Mouse (Mus musculus) lung, postnatal 36 days (tissue): ENCODE measurements at regions not wholly inside any gene's neighbourhood (a gene's known extent, or its start where the extent isn't known, plus 50 kb on each side); places are given as distances from the start of the nearest gene placed in this dataset.
A peak's percentile ranks its signal among the peaks of the same experiment; 100 is the strongest.
"Not testable (repeated sequence)": the region's sequence is repeated elsewhere in the genome, so short reads cannot be mapped to it uniquely, and the experiment has no call there.

Source experiments
- DNase-seq: peaks from one replicate; pipeline ENCODE4 v3.0.0; 2022; ENCODE audit warnings: mixed read lengths

DNA sequence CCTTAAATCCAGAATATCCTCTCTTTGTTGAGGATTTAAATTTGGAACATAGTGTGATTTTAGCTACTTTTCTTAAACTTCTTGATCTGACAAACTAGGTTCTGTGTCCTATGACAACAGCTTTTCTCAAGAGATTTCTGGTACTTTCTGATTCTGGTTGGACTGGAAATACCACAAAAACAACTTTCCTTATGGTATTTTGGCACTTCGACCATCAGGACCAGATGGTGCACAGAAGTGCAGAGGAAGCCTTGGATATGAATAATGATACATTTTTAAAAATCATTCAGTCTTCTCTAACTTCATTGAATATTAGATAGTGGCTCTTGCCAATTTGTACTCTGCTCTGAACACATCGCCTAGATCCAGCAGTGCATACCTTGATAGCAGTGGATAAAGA, 303.8 kb upstream of the Flrt2 start:
- no peak for DNase-seq

DNA sequence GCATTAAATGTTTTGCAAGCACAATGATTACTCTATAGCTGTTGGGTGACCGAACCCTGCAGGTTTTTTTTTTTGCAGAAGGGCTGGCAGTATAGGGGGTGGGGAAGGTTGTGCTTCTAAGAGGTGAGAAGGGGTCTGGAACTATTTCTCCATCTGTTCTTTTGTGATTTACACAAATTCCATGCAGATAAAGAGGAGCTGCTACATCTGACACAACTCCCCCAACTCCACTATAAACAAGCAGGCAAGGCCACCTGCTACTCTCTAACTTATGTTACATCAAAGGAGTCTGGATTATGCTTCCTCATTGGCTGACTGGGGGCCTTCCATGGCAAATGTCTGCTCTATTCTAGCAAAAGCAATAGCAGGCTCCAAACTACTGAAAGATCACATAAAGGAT, 299.2 kb upstream of the Flrt2 start:
- no peak for DNase-seq

DNA sequence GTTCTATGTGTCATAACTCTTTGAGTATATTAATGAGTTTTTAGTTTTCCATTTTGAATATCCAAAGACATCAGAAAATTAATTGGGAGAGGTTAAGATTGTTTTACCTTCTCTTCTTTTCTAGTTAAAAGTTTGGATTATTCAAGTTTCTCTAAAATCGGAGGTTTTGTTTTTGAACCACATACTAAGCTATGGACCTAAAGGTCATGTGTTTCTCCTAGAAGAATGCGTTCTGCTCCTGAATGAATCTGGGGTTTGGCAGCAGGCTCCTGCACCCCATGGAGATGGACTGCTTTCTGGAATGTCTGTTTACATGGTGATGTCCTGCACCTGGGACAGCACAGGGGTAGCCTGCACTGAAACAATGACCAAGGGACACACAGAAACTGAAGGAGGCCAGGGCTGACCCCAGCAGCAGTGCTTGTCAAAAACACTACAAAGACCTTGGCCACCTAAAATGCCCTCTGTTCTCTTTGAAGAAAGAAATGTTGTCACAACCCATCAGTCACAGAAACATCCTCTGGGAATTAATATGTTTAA, 297.0 kb upstream of the Flrt2 start:
- DNase-seq = no peak

DNA sequence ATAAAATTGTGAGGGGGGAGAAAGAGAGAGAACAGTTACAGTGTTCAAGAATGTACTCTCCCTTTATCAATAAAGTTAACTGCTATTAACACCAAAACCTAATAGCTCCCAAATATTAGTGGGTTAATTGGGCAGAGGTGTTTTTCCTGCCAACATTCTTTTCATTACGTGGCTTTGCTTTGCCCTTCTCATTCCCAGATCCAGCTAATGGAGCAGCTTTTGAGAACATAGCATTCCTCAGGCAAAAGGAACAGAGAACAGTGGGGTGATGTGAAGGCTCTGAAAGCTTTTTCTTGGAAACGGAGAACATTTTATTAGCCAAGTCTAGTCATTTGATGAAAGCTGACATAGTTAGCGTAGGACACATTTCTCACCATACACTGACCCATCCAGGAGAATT, 271.2 kb upstream of the Flrt2 start:
- DNase-seq = peak; percentile 0

DNA sequence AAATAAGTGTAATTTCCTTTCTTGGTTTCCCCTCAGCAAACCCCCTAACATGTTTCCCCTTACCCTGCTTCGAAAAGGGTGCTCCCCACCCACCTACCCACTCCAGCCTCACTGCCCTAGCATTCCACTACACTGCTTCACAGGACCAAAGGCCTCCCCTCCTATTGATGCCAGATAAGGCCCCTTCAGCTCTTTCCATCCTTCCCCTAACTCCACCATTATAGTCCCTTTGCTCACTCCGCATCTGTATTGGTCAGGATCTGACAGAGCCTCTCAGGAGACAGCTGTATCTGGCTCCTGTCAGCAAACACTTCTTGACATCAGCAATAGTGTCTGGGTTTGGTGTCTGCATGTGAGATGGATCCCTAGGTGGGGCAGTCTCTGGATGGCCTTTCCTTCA, 267.3 kb upstream of the Flrt2 start:
- DNase-seq = no peak

DNA sequence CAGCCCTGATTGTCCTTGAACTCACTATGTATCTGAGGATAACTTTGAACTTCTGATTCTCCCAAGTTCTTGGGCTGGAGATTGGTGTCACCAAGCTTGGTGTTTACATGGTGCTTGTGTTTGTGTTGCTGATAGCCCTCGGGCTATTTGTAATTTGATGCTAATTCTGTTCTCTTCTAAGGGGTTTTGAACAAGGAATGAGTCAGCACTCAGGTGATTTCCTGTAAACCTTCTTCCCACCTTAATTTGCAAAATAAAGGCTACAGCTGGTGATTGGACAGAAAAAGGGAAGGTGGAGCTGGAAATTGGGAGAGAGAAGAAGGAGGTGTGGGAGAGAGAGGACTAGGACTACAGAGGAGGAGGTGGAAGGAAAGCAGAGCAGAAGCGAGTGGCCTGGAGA, 254.8 kb upstream of the Flrt2 start:
- DNase-seq = no peak

DNA sequence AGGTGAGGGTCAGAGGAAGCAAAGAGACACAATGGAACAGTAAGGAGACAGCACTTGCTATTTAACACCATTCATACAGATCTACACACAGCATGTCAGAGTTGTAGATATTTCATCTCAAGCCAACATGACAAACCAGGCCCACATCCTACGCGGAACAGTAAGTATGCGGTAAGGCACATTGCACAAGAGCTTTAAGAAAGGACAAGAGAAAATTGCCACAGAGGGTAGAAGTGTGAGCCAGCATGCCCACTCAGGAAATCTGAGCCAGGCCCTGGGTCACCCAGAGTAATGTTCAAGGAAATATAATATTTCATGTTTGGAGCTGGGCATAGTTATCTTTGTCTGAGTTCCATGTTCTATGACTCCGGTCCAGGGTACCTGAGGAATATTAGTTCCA, 234.5 kb upstream of the Flrt2 start:
- peak; percentile 2 for DNase-seq

DNA sequence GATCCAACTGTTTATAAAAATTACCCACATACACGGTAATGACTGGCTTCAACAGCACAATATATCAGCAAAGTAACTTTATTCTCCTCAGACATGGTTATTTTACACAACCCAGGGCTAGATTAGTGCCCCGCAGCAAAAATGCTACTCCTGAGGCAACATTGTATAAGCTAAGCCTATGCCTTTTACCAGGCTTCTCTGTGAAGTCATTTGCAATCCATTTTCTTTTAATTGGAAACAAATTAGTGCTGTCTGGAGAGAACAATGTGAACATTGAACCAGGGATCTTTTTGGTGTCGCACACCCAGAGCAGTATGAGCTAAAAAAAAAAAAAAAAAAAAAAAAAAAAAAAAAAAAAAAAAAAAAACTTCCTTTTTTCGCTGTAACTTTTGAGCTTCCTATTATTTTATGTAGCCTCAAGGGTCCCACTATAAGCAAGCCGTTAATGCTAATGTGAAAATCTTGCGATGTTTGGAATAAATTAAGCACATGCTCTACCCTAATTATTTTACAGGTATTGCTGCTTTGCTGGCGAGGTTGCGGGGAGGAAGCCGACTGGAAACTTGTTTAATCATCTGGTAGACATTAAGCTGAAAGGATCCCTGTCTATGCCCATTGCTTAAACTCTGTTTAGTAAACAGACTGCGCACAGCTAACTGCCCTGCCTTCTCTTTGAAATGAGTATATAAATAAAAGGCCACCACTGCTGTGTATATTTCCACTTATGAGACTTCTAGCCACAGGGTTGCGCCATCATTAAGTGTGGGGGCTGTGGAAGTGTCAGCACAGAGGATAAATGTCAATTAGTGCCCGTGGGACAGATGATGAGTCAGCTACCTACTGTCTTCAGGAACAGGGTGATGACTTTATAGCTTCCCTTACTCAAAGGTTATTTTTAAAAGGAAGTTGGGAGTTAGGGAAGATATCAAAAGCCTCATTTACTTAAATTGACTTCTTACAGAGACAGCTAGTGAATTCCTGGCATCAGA, 225.2 kb upstream of the Flrt2 start:
- peak; percentile 14 for DNase-seq

DNA sequence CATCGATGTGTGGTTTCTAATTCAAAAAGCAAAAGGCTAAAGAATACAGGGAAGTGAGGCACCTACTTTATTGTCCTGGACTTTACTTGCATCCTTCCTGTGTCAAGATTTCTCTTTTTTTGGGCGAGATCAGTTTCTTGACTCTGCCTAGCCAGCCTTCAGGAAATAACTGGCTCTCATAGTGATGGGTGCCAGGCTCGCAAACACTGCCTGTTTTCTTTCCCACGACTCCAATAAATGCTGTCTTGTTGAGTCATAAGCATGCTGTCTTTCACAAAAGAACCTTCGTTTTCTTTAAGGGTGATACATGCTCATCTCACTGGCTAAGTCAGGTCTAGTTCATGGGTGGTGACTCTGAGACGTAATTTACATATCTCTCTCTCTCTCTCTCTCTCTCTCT, 222.1 kb upstream of the Flrt2 start:
- DNase-seq = no peak

DNA sequence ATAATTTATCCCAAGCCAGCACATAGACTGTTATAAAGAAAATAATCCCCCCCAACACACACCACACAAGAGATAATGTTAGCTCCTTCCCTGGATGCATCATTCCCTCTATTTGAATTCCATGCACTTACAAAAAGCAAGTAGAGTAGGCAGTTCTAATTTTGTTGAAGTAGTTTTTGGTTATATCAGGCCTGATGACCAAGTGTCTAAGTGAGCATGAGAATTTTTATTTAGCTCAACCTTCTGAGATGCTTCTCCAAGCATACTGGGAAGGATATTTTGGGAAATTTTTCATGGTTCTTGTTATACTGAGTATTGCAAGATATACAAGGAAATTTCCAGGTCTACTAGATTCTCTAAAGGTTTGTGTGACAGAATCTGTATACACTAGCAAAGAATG, 205.5 kb upstream of the Flrt2 start:
- DNase-seq = no peak

DNA sequence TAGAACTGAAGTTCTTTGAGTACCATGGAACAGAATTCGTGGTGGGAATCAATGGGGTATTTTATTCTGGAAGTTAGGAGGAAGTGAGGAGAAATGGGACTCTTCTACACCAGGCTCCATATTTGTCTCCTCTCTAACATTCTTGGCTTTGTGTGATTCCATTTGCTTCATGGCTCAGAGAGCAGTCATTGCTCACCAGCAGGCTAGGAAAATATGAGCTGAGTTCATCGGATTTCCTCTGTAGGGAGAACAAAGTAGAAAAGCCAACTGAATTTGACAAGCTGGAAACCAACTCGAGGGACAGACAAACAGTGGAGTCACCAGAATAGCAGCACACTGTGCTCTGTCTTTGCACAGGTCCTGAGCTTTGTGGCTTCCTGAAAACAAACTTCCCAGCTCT, 203.7 kb upstream of the Flrt2 start:
- DNase-seq = no peak

DNA sequence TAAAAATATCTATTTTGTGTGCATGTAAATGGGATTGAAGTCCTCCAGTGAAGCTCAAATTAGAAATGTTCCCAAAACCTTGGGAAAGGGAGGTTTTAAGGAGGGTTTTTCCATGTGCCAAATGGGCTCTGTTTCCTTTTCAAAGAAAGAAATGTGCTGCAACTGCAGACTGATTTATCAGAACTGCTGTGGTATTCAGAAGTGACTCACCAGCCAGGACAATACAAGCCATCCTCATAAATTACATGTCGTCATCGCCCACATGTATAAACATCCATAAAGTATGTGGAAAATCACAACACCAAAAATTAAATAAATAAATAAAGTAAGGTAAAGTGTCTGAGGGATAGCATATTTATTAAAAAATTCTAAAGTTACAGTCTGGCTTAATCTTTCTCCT, 202.7 kb upstream of the Flrt2 start:
- no peak for DNase-seq

DNA sequence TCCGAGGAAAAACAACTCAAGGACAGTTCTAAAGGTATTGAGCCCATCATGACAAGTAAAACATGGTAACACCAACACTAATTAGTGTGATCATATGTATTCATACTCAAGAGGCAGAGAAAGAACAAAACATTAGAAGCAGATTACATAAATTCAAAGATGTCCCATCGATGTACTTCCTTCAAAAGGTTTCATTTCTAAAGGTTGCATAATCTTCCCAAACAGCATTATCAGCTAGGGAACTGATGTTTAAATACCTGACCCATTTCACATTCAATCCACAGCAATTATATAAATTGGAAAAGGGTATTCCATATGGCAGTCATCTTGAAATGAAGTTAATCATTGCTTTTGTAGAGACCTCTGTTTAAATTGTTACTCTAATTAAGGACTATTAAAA, 202.2 kb upstream of the Flrt2 start:
- no peak for DNase-seq

DNA sequence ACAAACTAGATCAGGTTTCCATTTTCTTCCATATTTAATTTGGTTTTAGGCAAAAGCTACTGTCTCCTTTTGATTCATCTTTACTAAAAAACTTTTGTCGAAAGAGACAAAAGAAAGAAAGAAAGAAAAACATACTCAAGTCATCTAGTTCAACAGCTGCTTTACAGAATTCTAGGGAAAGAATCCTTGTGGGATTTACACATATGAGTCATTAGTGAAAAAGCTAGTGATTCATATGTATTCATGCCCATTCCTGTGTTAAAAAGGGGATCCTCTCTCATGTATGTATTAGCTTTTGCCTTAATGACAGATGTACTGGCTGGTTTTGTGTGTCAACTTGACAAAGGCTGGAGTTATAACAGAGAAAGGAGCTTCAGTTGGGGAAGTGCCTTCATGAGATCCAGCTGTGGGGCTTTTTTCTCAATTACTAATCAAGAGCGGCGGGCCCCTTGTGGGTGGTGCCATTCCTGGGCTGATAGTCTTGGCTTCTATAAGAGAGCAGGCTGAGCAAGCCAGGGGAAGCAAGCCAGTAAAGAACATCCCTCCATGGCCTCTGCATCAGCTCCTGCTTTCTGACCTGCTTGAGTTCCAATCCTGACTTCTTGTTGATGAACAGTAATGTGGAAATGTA, 200.1 kb upstream of the Flrt2 start:
- not testable (repeated sequence) for DNase-seq

DNA sequence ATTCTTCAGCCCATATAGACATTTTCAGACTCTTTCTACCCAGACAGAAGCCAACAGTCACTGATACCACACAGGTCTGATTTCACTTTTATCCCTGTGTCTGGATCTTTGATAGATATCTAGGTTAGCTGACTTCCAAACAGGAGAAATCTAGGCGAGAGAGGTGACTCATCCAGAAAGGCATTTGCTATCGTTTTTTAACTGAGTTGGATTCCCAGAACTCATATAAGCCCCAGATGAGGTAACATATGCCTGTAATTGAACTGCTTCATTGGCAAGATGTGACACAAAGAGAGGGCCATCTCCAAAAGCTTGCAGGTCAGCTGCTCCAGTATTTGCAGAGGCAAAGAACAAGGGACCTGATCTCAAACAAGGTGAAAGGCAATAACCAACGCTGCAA, 190.6 kb upstream of the Flrt2 start:
- DNase-seq = no peak

DNA sequence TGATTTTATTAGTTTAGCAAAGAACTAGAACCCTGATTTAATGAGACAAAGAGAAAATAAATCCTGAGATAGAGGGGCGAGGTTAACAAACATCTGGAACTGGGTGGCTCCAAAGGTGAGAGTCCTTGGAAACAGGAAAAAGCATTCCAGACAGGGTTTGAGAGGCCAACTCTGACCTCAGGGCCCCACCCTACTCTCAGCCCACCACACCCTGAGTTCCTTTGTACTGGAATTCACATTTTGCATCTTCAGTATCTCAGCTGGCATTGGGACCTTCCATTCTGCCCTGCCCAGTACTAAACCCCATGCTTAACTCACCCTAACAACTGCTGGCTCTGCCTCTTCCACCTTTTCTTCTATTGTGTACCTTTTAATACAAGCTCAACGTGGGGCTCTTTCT, 172.0 kb upstream of the Flrt2 start:
- DNase-seq = no peak

DNA sequence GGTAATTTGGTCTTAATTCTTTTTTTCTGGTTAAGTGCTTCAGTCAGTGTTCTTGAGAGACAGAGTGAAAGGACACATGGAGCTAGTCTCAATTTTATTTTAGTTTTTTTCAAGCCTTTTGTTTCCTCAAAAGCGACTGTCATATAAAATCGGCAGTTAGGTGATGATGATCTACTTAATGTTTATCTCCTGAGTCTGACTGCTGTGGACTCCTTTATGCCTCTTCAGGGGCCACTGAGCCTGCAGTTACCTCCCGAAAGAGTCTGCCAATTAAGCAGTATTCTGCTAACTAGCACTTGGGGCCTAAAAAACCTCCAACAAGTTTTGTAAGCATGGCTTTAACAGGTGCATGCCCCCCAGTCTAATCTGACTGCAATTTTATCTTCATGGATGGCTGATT, 170.0 kb upstream of the Flrt2 start:
- no peak for DNase-seq

DNA sequence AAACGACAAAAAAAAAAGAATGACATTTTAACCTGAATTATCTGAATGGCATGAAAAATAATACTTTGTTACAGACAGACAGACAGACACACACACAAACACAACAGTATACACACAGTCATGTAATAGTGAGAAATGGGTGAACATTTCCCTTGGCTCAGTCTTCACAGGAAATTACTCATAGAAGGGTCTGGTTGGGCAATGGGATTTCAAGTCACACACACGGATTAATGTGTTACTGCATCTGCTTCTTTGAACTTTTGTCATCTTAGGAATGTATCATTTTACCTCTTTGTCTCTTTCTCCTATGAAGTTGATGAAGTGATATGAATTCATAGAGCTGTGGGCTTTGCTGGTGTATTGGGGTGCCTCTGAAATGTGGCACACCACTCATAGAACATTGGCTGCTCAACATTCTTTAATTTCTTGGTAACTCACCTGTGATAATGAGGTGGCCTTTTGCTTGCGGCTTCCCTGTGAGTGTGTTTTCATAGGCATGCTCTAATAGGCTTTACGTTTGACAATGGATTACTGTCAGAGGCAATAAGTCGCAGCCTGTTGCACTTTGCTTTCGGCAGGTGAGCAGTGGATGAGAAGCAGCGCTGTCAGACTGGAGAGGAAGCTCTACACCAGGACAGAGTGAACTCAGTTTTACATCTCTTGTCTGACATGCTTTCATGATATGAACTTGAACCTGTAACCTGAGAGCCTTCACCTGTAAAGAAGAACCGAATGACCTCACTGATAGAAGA, 158.0 kb upstream of the Flrt2 start:
- no peak for DNase-seq

DNA sequence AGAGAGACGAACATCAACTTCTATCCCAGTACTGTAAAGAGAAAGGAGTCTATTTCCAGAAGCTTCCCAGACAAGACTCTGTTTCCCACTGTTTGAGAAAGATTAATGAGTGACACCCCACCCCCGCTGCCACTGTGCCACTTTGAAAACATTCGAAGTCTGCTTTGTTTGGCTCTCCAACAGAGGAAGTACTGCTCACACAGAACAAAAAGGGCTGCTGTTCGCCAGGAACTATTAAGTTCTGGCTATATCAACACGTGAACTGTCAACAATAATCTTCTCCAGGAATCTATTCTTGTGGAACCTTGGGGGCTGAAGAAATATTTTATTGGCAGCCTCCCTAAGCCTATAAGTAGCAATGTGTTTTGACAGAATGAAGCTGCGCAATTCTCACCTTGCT, 144.7 kb upstream of the Flrt2 start:
- DNase-seq = no peak

DNA sequence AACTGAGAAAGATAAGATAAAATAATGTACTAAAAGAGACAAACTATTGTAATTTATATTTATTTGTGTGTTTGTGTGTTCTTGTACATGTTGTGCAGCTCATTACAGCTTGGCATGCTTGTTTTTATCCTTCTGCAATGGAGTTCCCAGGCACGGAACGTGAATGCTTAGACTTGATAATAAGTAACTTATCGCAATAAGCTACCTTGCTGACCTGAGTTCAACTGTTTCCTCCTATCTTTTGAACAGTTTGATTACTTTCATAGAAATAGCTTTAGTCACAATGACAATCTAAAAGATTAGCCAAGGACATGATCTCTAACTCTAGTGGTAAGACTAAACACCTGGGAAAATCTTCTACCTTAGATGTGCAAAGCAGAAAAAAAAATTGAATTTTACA, 138.9 kb upstream of the Flrt2 start:
- no peak for DNase-seq

DNA sequence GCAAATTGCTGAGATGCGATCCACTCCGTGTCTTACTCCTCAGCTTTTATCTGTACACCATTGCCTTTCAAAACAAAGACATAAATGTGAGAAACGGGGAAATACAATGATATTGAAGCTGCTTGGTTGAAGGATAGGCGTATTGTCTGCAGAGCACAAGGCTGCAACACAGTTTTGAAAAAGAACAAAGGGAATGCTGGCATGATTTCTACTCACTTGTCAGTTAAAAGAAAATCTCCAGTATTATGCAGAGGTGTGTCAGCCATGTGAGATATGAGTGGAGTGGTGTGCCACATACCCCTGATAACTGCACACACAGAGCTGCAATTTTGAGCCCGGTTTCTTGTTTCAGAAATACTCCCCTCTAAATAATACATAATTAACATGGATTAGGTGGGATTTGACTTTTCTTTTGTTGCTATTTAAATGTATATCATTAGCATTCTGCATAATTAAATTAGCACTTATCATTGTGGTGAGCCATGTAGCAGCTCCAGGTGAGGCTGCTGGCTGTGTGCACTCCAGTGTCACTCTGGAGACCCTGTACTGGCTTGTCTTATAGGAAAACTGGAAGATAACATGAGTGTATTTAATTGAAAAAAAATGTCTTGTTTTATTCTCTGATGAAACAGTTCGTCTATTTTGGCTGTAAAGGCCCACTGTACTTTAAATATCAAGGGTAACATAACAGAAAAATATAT, 133.2 kb upstream of the Flrt2 start:
- DNase-seq = no peak

DNA sequence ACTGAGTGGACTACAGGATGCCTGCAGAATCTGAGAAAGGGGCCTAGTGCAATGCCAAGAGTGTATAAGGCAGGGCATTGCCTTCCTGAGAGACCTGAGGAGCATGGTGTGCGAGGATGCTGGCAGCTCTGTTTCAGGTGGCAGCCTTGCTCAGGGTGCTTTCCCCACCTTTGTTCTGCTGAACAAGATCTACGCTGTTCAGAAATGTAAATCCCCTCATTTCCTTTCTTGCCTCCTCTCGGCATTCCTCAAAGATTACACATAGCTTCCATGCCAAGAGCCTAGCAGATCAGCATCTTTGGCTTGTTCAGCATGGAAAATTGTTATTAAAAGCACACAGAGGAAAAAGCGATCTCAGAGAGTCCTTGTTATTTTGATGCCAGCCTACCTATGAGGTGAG, 128.6 kb upstream of the Flrt2 start:
- DNase-seq = peak; percentile 1

DNA sequence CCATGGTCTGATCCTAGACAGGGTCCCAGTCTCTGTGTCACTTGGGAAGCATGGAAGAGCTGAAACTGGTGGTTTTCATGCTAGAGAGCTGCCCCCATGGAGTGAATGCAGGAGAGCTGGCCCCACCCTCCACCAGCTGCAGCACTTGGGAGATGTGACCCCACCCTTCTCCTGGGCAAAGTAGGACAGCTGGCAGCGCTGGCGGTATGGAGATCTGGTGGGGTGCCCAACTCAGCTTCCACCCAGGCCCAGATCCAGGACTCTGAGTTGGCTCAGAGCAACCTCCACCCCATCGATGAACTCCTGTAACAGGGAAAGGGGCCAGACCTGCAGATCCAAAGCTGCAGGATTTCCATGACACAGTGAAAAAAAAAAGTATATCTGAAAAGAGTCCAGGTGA, 115.3 kb upstream of the Flrt2 start:
- DNase-seq = no peak
